Mouse (Mus musculus): ENCODE results near the gene Hpse. TPM values are rescaled to one million over a fixed set of nuclear protein-coding genes. Genes with fewer than 3 reads are reported as not detected.
A peak's percentile ranks its signal among the peaks of the same experiment; 100 is the strongest.

Hpse gene
- total RNA-seq (2017): 11.8 and 16.7 TPM in 2 replicates

GRCm38 (mm10) chr5:100719235-100720088, at the start of gene Hpse:
Hpse (minus strand) TSS chr5:100719716.
- ATAC-seq (replicated peaks; ENCODE audit: low read depth, poor library complexity, severe bottlenecking): peak; percentile 37

- ATAC-seq (replicated peaks; ENCODE audit: low read depth, poor library complexity, severe bottlenecking): no peak
Observed at GRCm38 (mm10) chr5:100766026-100766425, 46.5 kb upstream of the Hpse start.

GRCm38 (mm10) chr5:100761736-100762135, 42.2 kb upstream of the Hpse start:
- ATAC-seq (replicated peaks; ENCODE audit: low read depth, poor library complexity, severe bottlenecking): no peak

GRCm38 (mm10) chr5:100760049-100760663, 40.6 kb upstream of the Hpse start:
- no peak for ATAC-seq (replicated peaks; ENCODE audit: low read depth, poor library complexity, severe bottlenecking)

GRCm38 (mm10) chr5:100758121-100758520, 38.6 kb upstream of the Hpse start:
- no peak for ATAC-seq (replicated peaks; ENCODE audit: low read depth, poor library complexity, severe bottlenecking)

- peak; percentile 50 for ATAC-seq (replicated peaks; ENCODE audit: low read depth, poor library complexity, severe bottlenecking)
Observed at GRCm38 (mm10) chr5:100753407-100753806, 33.9 kb upstream of the Hpse start.

GRCm38 (mm10) chr5:100751655-100752054, 32.1 kb upstream of the Hpse start:
- no peak for ATAC-seq (replicated peaks; ENCODE audit: low read depth, poor library complexity, severe bottlenecking)

GRCm38 (mm10) chr5:100750617-100751255, 31.2 kb upstream of the Hpse start:
- ATAC-seq (replicated peaks; ENCODE audit: low read depth, poor library complexity, severe bottlenecking): peak; percentile 95

- no peak for ATAC-seq (replicated peaks; ENCODE audit: low read depth, poor library complexity, severe bottlenecking)
Observed at GRCm38 (mm10) chr5:100738802-100739201, 19.3 kb upstream of the Hpse start.

GRCm38 (mm10) chr5:100736919-100737318, 17.4 kb upstream of the Hpse start:
- no peak for ATAC-seq (replicated peaks; ENCODE audit: low read depth, poor library complexity, severe bottlenecking)

- ATAC-seq (replicated peaks; ENCODE audit: low read depth, poor library complexity, severe bottlenecking): no peak
Observed at GRCm38 (mm10) chr5:100734535-100734934, 15.0 kb upstream of the Hpse start.

GRCm38 (mm10) chr5:100728757-100729156, 9.2 kb upstream of the Hpse start:
- peak; percentile 99 for ATAC-seq (replicated peaks; ENCODE audit: low read depth, poor library complexity, severe bottlenecking)

GRCm38 (mm10) chr5:100726001-100726400, 6.5 kb upstream of the Hpse start:
- ATAC-seq (replicated peaks; ENCODE audit: low read depth, poor library complexity, severe bottlenecking): peak; percentile 57

GRCm38 (mm10) chr5:100716762-100717161, 2.8 kb downstream of the Hpse start:
- ATAC-seq (replicated peaks; ENCODE audit: low read depth, poor library complexity, severe bottlenecking): peak; percentile 66

- ATAC-seq (replicated peaks; ENCODE audit: low read depth, poor library complexity, severe bottlenecking): no peak
Observed at GRCm38 (mm10) chr5:100711219-100711618, 8.3 kb downstream of the Hpse start.

- peak; percentile 68 for ATAC-seq (replicated peaks; ENCODE audit: low read depth, poor library complexity, severe bottlenecking)
Observed at GRCm38 (mm10) chr5:100710012-100710411, 9.5 kb downstream of the Hpse start.

GRCm38 (mm10) chr5:100709035-100709434, 10.5 kb downstream of the Hpse start:
- peak; percentile 64 for ATAC-seq (replicated peaks; ENCODE audit: low read depth, poor library complexity, severe bottlenecking)

- no peak for ATAC-seq (replicated peaks; ENCODE audit: low read depth, poor library complexity, severe bottlenecking)
Observed at GRCm38 (mm10) chr5:100706675-100707074, 12.8 kb downstream of the Hpse start.

GRCm38 (mm10) chr5:100704272-100704671, 15.2 kb downstream of the Hpse start:
- ATAC-seq (replicated peaks; ENCODE audit: low read depth, poor library complexity, severe bottlenecking): no peak

GRCm38 (mm10) chr5:100702325-100702724, 17.2 kb downstream of the Hpse start:
- no peak for ATAC-seq (replicated peaks; ENCODE audit: low read depth, poor library complexity, severe bottlenecking)

All from common myeloid progenitor, adult 5-6 weeks (primary cell).